Mouse (Mus musculus) G1E (cell line): ENCODE data around the gene Plscr4. TPM values are rescaled to one million over a fixed set of nuclear protein-coding genes. Genes with fewer than 3 reads are reported as not detected.

Experiments
- ATAC-seq: 2 replicates; pipeline ENCODE4 v1.8.0; 2016; ENCODE audit warnings: mild to moderate bottlenecking; ENCODE audit not compliant: insufficient number of reproducible peaks, poor library complexity, low FRiP score, severe bottlenecking; ENCODE audit errors: extremely low read depth
- DNase-seq: peaks from one replicate; pipeline ENCODE4 v3.0.0; 2012; ENCODE audit warnings: low spot score
- H3K27me3 ChIP-seq: 2 replicates; pipeline ENCODE4 v1.6.1; 2012; ENCODE audit warnings: mild to moderate bottlenecking, low read length, inconsistent platforms; ENCODE audit not compliant: insufficient read depth
- H3K36me3 ChIP-seq: replicated peaks from 2 replicates; pipeline ENCODE3; 2012; ENCODE audit warnings: mild to moderate bottlenecking, inconsistent platforms
- H3K4me1 ChIP-seq: 2 replicates; pipeline ENCODE4 v1.6.1; 2012; ENCODE audit warnings: low read depth, low read length, inconsistent platforms, mixed read lengths; ENCODE audit not compliant: insufficient read depth
- H3K4me3 ChIP-seq: 2 replicates; pipeline ENCODE4 v1.5.1; 2012; ENCODE audit warnings: low read depth, mild to moderate bottlenecking, inconsistent platforms, low read length, moderate library complexity, mixed read lengths
- H3K9me3 ChIP-seq: replicated peaks from 2 replicates; pipeline ENCODE4 v1.6.1; 2012; ENCODE audit warnings: inconsistent platforms
- CTCF ChIP-seq: IDR thresholded peaks from 2 replicates; pipeline ENCODE4 v1.5.1; 2012; ENCODE audit warnings: low read depth, low read length, inconsistent platforms, mixed read lengths
- GATA1 ChIP-seq: IDR thresholded peaks from 2 replicates; pipeline ENCODE4 v1.6.1; 2012; ENCODE audit warnings: borderline replicate concordance, low read length, inconsistent platforms, mixed read lengths
- GATA2 ChIP-seq: IDR thresholded peaks from 2 replicates; pipeline ENCODE4 v1.6.1; 2012; ENCODE audit warnings: low read depth, low read length, inconsistent platforms, borderline replicate concordance
- POLR2AphosphoS5 ChIP-seq: IDR thresholded peaks from 2 replicates; pipeline ENCODE4 v1.6.1; 2012; ENCODE audit warnings: low read depth, low read length, inconsistent platforms; ENCODE audit not compliant: insufficient replicate concordance
- TAL1 ChIP-seq: conservative IDR thresholded peaks from 2 replicates; pipeline ENCODE4 v1.6.1; 2012; ENCODE audit warnings: low read depth, low read length, inconsistent platforms, mixed read lengths
- polyA plus RNA-seq: library from polyadenylated mRNA; stranded (reverse); fragments of >175 nt; gene quantifications from 2 replicates; pipeline ENCODE4 v1.2.3, GENCODE M21; 2012
- total RNA-seq, 2 experiments: library from RNA; stranded (forward) in 1 of 2; stranded (reverse) in 1 of 2; fragments of 200-1000 nt in 1 of 2; fragments of >200 nt in 1 of 2; fragmentation: Nextera tagmentation in 1 of 2; gene quantifications; 2 replicates each; pipeline ENCODE4 v1.2.3; 2014 to 2017

Plscr4 gene
- total RNA-seq (2014; fragmentation: Nextera tagmentation) (not detected in 2 replicates), total RNA-seq (2017) (0.06 and 0.33 TPM in 2 replicates), polyA plus RNA-seq (not detected in 2 replicates)

- no peaks in the 10 kb centered on the region for H3K36me3 ChIP-seq
- TF ChIP-seq POLR2AphosphoS5 (no peak), GATA2 (no peak), CTCF (no peak)
- peak within 1 kb of the TSS; percentile 24; the same call in 1 of the 2 replicates for H3K4me3 ChIP-seq
- H3K9me3 ChIP-seq: no peaks in the 10 kb centered on the region
- ATAC-seq (no peak), DNase-seq (no peak)
- peaks cover 7% of the 10 kb centered on the region; the same call in 1 of the 2 replicates for H3K27me3 ChIP-seq
- H3K4me1 ChIP-seq: no peaks in the 10 kb centered on the region; the same call in 1 of the 2 replicates
Measured at GRCm38 (mm10) chr9:92457261-92458058, at the start of gene Plscr4. Gene Plscr4 (plus strand): TSS chr9:92457373.

- no peaks in the 10 kb centered on the region for H3K36me3 ChIP-seq
- H3K27me3 ChIP-seq: no peaks in the 10 kb centered on the region; the same call in 1 of the 2 replicates
- ATAC-seq: no peak
- H3K4me3 ChIP-seq: no peak overlapping the region
- no peaks in the 10 kb centered on the region for H3K9me3 ChIP-seq
- TF ChIP-seq GATA2 (no peak), CTCF (no peak), POLR2AphosphoS5 (no peak), TAL1 (no peak), GATA1 (no peak)
- H3K4me1 ChIP-seq: no peaks in the 10 kb centered on the region; the same call in 1 of the 2 replicates
- no peak for DNase-seq
Measured at GRCm38 (mm10) chr9:92410225-92410624, 46.9 kb upstream of the Plscr4 start.

GRCm38 (mm10) chr9:92412045-92412444, 45.1 kb upstream of the Plscr4 start:
- TF ChIP-seq TAL1 (no peak), CTCF (no peak), GATA2 (no peak), GATA1 (no peak), POLR2AphosphoS5 (no peak)
- Histone ChIP-seq H3K36me3 (no peaks in the 10 kb centered on the region), H3K27me3 (no peaks in the 10 kb centered on the region; the same call in 1 of the 2 replicates), H3K9me3 (no peaks in the 10 kb centered on the region), H3K4me1 (no peaks in the 10 kb centered on the region; the same call in 1 of the 2 replicates), H3K4me3 (no peak overlapping the region)
- ATAC-seq (no peak), DNase-seq (no peak)

GRCm38 (mm10) chr9:92413684-92414083, 43.5 kb upstream of the Plscr4 start:
- TF ChIP-seq GATA2 (no peak), CTCF (no peak)
- no peaks in the 10 kb centered on the region; the same call in 1 of the 2 replicates for H3K4me1 ChIP-seq
- no peaks in the 10 kb centered on the region for H3K9me3 ChIP-seq
- no peak for DNase-seq
- H3K36me3 ChIP-seq: no peaks in the 10 kb centered on the region
- no peak overlapping the region for H3K4me3 ChIP-seq
- no peak for ATAC-seq
- no peaks in the 10 kb centered on the region; the same call in 1 of the 2 replicates for H3K27me3 ChIP-seq

- TF ChIP-seq GATA1: no peak
- TF ChIP-seq GATA2: no peak
- no peak for TF ChIP-seq TAL1
- TF ChIP-seq CTCF: no peak
- DNase-seq (no peak), ATAC-seq (no peak)
- H3K9me3 ChIP-seq: no peaks in the 10 kb centered on the region
- H3K4me3 ChIP-seq: no peak overlapping the region
- no peaks in the 10 kb centered on the region for H3K36me3 ChIP-seq
- H3K27me3 ChIP-seq: no peaks in the 10 kb centered on the region
- H3K4me1 ChIP-seq: peaks cover 6% of the 10 kb centered on the region
Measured at GRCm38 (mm10) chr9:92437781-92438180, 19.4 kb upstream of the Plscr4 start.

GRCm38 (mm10) chr9:92441468-92441867, 15.7 kb upstream of the Plscr4 start:
- 0 out of 2 replicates have a peak, but pooled peaks have one; percentile 38 for ATAC-seq
- Histone ChIP-seq H3K36me3 (no peaks in the 10 kb centered on the region), H3K4me1 (peaks cover 6% of the 10 kb centered on the region), H3K27me3 (no peaks in the 10 kb centered on the region), H3K4me3 (peak overlapping the region; percentile 41; the same call in 1 of the 2 replicates), H3K9me3 (no peaks in the 10 kb centered on the region)
- DNase-seq: no peak
- no peak for TF ChIP-seq CTCF
- TF ChIP-seq POLR2AphosphoS5: no peak
- no peak for TF ChIP-seq GATA1
- TF ChIP-seq GATA2: no peak
